Mouse (Mus musculus) neural tube, embryonic 12.5 days (tissue): ENCODE data around the gene Lefty2. TPM values are rescaled to one million over a fixed set of nuclear protein-coding genes. Genes with fewer than 3 reads are reported as not detected.
"Not testable (repeated sequence)": the region's sequence is repeated elsewhere in the genome, so short reads cannot be mapped to it uniquely, and the experiment has no call there.

Experiments used
- ATAC-seq: fragments of 200-750 bp; cut with Nextera tagmentation; 2 replicates; pipeline ENCODE4 v1.8.0; 2017; ENCODE audit warnings: low read depth, mild to moderate bottlenecking, moderate TSS enrichment, moderate library complexity; ENCODE audit not compliant: low FRiP score
- H3K27ac ChIP-seq: fragments of 300-500 bp; sonication (generic); 2 replicates; pipeline ENCODE4 v1.5.1; 2016
- H3K27me3 ChIP-seq: fragments of 300-500 bp; sonication (generic); replicated peaks from 2 replicates; pipeline ENCODE4 v1.6.1; 2016; ENCODE audit warnings: mild to moderate bottlenecking
- H3K36me3 ChIP-seq: fragments of 300-500 bp; sonication (generic); 2 replicates; pipeline ENCODE4 v1.6.1; 2016; ENCODE audit warnings: mild to moderate bottlenecking
- H3K4me1 ChIP-seq: fragments of 300-500 bp; sonication (generic); 2 replicates; pipeline ENCODE4 v1.6.1; 2016
- H3K4me2 ChIP-seq: fragments of 300-500 bp; sonication (generic); replicated peaks from 2 replicates; pipeline ENCODE4 v1.6.1; 2016; ENCODE audit warnings: mild to moderate bottlenecking
- H3K4me3 ChIP-seq: fragments of 300-500 bp; sonication (generic); 2 replicates; pipeline ENCODE4 v1.5.1; 2016
- H3K9ac ChIP-seq: fragments of 300-500 bp; sonication (generic); 2 replicates; pipeline ENCODE4 v1.6.1; 2016; ENCODE audit warnings: mild to moderate bottlenecking
- H3K9me3 ChIP-seq: fragments of 300-500 bp; sonication (generic); 2 replicates; pipeline ENCODE4 v1.6.1; 2016; ENCODE audit warnings: mild to moderate bottlenecking
- WGBS: fragments of 180-500 bp; shearing (Covaris S2); methylation state at CpG from one replicate; pipeline ENCODE4 v1.1.7; 2016; 5-methylcytosine and 5-hydroxymethylcytosine counted together
- polyA plus RNA-seq: library from polyadenylated mRNA; unstranded; fragments of >200 nt; fragmentation: Nextera tagmentation; extraction: Ambion mirVana; gene quantifications from 2 replicates; pipeline ENCODE4 v1.2.1, GENCODE M21; 2016

Lefty2 gene
- polyA plus RNA-seq, 1 experiment from 2014 or later, result not detected

GRCm38 (mm10) chr1:180874615-180875014, 18.3 kb upstream of the Lefty2 start:
- no peak overlapping the region for H3K4me3 ChIP-seq

DNA sequence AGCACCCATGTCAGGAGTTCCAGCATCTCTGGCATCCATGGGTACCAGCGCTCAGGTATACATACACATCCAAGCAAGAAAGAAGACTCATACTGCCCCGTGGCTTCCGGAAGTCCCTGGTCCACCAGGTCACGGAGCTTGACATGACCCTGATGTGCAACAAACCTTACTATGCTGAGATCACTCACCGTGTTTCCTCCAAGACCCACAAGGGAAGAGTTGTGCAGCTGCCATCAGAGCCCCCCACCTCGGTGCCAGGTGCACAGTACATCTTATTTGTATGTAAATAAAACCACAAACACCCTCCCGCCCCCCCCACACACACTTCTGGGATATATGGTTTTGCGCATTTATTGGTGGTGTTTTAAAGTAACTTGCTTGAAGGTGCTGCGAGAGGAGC, 17.8 kb upstream of the Lefty2 start:
- no peak overlapping the region for H3K4me3 ChIP-seq
- no peak overlapping the region for H3K27ac ChIP-seq
- no peaks in the 10 kb centered on the region for H3K4me1 ChIP-seq
- H3K9ac ChIP-seq, result no peak overlapping the region
- WGBS, result 87% methylated on average over 9 of the region's 9 CpGs
- H3K36me3 ChIP-seq, result no peaks in the 10 kb centered on the region
- H3K4me2 ChIP-seq, result no peak overlapping the region
- no peaks in the 10 kb centered on the region for H3K9me3 ChIP-seq
- no peaks in the 10 kb centered on the region for H3K27me3 ChIP-seq
- no peak for ATAC-seq

More at GRCm38 (mm10) chr1:180874615-180875014, 18.3 kb upstream of the Lefty2 start:
- Histone ChIP-seq H3K9ac (no peak overlapping the region), H3K27me3 (no peaks in the 10 kb centered on the region), H3K4me1 (no peaks in the 10 kb centered on the region), H3K27ac (no peak overlapping the region), H3K36me3 (no peaks in the 10 kb centered on the region), H3K4me2 (no peak overlapping the region), H3K9me3 (no peaks in the 10 kb centered on the region)
- WGBS, result 77% methylated on average over 2 of the region's 2 CpGs
- ATAC-seq, result no peak

- H3K27me3 ChIP-seq, result no peaks in the 10 kb centered on the region
- no peak overlapping the region for H3K4me2 ChIP-seq
- H3K9ac ChIP-seq, result no peak overlapping the region
- ATAC-seq, result no peak
- WGBS, result 76% methylated on average over 4 of the region's 4 CpGs
- H3K36me3 ChIP-seq, result no peaks in the 10 kb centered on the region
- H3K4me3 ChIP-seq, result no peak overlapping the region
- no peaks in the 10 kb centered on the region for H3K4me1 ChIP-seq
- no peaks in the 10 kb centered on the region for H3K9me3 ChIP-seq
- H3K27ac ChIP-seq, result no peak overlapping the region
Measured at GRCm38 (mm10) chr1:180877466-180877865, 15.4 kb upstream of the Lefty2 start.

- H3K4me1 ChIP-seq, result 0 out of 2 replicates have a peak, but pooled peaks cover 5% of the 10 kb centered on the region
- 80% methylated on average over 3 of the region's 3 CpGs for WGBS
- no peak overlapping the region for H3K9ac ChIP-seq
- no peak overlapping the region for H3K4me3 ChIP-seq
- ATAC-seq, result no peak
- no peaks in the 10 kb centered on the region for H3K9me3 ChIP-seq
- H3K36me3 ChIP-seq, result no peaks in the 10 kb centered on the region
- no peak overlapping the region for H3K4me2 ChIP-seq
- no peak overlapping the region for H3K27ac ChIP-seq
- no peaks in the 10 kb centered on the region for H3K27me3 ChIP-seq
Measured at GRCm38 (mm10) chr1:180881768-180882167, 11.1 kb upstream of the Lefty2 start.

- Histone ChIP-seq H3K27ac (no peak overlapping the region), H3K4me3 (no peak overlapping the region), H3K9ac (no peak overlapping the region), H3K4me2 (no peak overlapping the region), H3K36me3 (no peaks in the 10 kb centered on the region), H3K9me3 (no peaks in the 10 kb centered on the region), H3K4me1 (peaks cover 11% of the 10 kb centered on the region), H3K27me3 (no peaks in the 10 kb centered on the region; the same call in 1 of the 2 replicates)
- WGBS, result 28% methylated on average over 7 of the region's 7 CpGs
- ATAC-seq, result no peak
Measured at GRCm38 (mm10) chr1:180883731-180884130, 9.2 kb upstream of the Lefty2 start.

- WGBS, result 83% methylated on average over 9 of the region's 9 CpGs
- Histone ChIP-seq H3K9me3 (no peaks in the 10 kb centered on the region), H3K27ac (no peak overlapping the region), H3K4me2 (no peak overlapping the region), H3K27me3 (no peaks in the 10 kb centered on the region; the same call in 1 of the 2 replicates), H3K36me3 (no peaks in the 10 kb centered on the region), H3K4me3 (no peak overlapping the region), H3K9ac (no peak overlapping the region), H3K4me1 (peaks cover 16% of the 10 kb centered on the region)
- no peak for ATAC-seq
Measured at GRCm38 (mm10) chr1:180884484-180884883, 8.4 kb upstream of the Lefty2 start.

DNA sequence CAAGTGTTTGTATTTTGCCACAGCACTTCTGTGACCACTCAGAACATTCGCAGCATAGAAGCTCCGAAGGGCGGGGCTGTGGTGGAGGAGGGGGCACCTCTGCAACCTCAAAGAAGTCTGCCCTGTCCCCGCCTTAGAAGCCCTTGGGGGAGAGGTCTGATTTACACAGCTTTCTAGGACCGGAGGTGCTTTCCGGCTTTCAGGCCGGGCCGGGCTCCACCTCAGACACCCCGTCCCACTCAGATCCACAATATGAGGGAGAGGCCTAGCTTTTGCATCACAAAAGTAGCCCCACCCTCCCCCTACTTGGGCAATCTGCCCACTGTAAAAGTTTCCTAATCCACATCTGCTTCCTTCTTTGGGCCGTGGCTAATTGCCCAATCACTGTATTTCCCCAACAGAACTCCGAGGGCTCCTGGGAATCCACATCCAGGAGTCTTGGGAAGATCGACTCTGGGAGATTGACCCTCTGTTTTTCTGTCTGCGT, 4.3 kb upstream of the Lefty2 start:
- Histone ChIP-seq H3K9me3 (no peaks in the 10 kb centered on the region), H3K27ac (no peak overlapping the region), H3K4me1 (peaks cover 16% of the 10 kb centered on the region), H3K36me3 (no peaks in the 10 kb centered on the region), H3K27me3 (peaks cover 9% of the 10 kb centered on the region), H3K9ac (no peak overlapping the region), H3K4me3 (no peak overlapping the region), H3K4me2 (peak overlapping the region; percentile 45)
- peak; percentile 62 for ATAC-seq
- 4% methylated on average over 13 of the region's 13 CpGs for WGBS

DNA sequence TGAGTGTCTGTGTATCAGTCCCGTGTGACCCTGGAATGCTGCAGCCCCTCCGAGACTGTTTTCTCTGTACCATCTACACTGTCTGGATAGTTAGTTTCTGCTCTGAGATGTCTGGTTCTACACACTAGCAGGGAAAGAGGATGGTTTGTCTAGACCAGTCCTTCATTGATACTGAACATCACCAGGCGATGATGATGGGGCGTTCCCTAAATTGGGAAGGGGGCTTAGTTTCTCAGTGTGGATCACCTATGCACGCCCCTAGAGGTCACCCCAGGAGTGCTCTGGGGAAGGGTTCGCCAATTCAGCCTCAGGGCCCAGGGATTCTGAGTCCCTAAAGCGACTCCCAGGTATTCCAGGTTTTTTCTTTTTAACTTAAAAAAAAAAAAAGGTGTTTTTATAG, 3.7 kb upstream of the Lefty2 start:
- 0 out of 2 replicates have a peak, but pooled peaks have one; percentile 15 for ATAC-seq
- H3K4me2 ChIP-seq, result peak overlapping the region; percentile 45
- 31% methylated on average over 7 of the region's 7 CpGs for WGBS
- H3K4me3 ChIP-seq, result no peak overlapping the region
- no peaks in the 10 kb centered on the region for H3K36me3 ChIP-seq
- peaks cover 15% of the 10 kb centered on the region for H3K27me3 ChIP-seq
- H3K9me3 ChIP-seq, result no peaks in the 10 kb centered on the region
- H3K4me1 ChIP-seq, result peaks cover 11% of the 10 kb centered on the region
- no peak overlapping the region for H3K27ac ChIP-seq
- H3K9ac ChIP-seq, result no peak overlapping the region

DNA sequence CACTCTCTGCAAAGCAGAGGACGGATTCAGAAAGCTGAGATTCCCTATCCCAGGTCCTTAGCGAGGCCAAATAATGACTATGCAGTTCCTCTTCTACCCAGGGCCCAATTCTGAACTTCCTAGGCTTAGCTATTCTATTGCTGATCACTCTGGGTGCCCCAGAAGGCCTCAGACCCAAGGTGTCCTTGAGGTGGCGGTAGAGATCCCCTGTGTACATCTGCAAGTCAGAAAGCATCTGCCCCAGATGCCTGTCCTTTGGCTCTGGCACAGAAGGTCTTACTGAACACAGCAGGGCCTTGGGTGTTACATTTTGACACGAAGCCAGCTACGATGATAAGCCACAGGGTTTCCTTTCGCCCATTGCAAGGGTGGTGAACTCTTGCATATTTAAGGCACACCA, 3.1 kb upstream of the Lefty2 start:
- peaks cover 21% of the 10 kb centered on the region for H3K27me3 ChIP-seq
- no peak overlapping the region for H3K9ac ChIP-seq
- H3K36me3 ChIP-seq, result no peaks in the 10 kb centered on the region
- no peak for ATAC-seq
- no peak overlapping the region for H3K27ac ChIP-seq
- H3K4me2 ChIP-seq, result no peak overlapping the region
- 42% methylated on average over 6 of the region's 6 CpGs for WGBS
- no peak overlapping the region for H3K4me3 ChIP-seq
- H3K9me3 ChIP-seq, result no peaks in the 10 kb centered on the region
- H3K4me1 ChIP-seq, result peaks cover 11% of the 10 kb centered on the region

DNA sequence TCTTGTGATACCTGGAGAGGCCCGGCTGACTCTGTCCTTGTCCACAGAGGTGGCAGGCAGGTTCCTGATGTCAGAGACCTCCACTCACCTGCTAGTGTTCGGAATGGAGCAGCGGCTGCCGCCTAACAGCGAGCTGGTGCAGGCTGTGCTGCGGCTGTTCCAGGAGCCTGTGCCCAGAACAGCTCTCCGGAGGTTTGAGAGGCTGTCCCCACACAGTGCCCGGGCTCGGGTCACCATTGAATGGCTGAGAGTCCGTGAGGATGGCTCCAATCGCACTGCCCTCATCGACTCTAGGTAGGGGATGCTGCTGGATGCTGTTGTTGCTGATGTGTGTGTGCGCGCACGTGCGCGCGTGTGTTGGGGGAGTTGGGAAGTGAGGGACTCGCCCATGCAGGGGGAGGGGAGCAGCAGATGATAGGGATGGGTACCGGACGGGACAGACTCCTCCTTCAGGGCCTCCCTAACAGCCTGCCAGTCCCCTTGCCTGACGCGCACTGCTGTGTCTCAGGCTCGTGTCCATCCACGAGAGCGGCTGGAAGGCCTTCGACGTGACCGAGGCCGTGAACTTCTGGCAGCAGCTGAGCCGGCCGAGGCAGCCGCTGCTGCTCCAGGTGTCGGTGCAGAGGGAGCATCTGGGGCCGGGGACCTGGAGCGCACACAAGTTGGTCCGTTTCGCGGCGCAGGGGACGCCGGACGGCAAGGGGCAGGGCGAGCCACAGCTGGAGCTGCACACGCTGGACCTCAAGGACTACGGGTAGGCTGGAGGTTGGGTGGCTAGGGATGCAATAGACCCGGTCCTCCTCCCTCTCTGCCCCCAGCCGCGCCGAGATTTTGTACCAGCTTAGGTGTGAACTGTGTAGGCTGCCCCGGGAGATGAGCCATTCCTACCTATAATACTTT, 1.4 kb downstream of the Lefty2 start:
- not testable (repeated sequence) for H3K9ac ChIP-seq, ATAC-seq, H3K36me3 ChIP-seq, H3K27ac ChIP-seq, H3K9me3 ChIP-seq, H3K4me1 ChIP-seq
- Histone ChIP-seq H3K27me3 (peaks cover 35% of the 10 kb centered on the region), H3K4me2 (peak overlapping the region; percentile 46), H3K4me3 (peak overlapping the region; percentile 7; the same call in 1 of the 2 replicates)
- WGBS, result 4% methylated on average over 51 of the region's 51 CpGs

- H3K4me3 ChIP-seq, result no peak overlapping the region
- no peak overlapping the region for H3K4me2 ChIP-seq
- 0 out of 2 replicates have a peak, but pooled peaks cover 1% of the 10 kb centered on the region for H3K27me3 ChIP-seq
- WGBS, result 1% methylated on average over 4 of the region's 4 CpGs
- H3K4me1 ChIP-seq, result peaks cover 14% of the 10 kb centered on the region
- H3K9ac ChIP-seq, result no peak overlapping the region
- peaks cover 4% of the 10 kb centered on the region; the same call in 1 of the 2 replicates for H3K36me3 ChIP-seq
- no peak for ATAC-seq
- H3K9me3 ChIP-seq, result no peaks in the 10 kb centered on the region
- H3K27ac ChIP-seq, result no peak overlapping the region
Measured at GRCm38 (mm10) chr1:180901107-180901506, 8.2 kb downstream of the Lefty2 start.

- no peak for ATAC-seq
- no peak overlapping the region for H3K27ac ChIP-seq
- H3K36me3 ChIP-seq, result peaks cover 20% of the 10 kb centered on the region
- H3K27me3 ChIP-seq, result no peaks in the 10 kb centered on the region
- H3K4me1 ChIP-seq, result peaks cover 18% of the 10 kb centered on the region
- no peak overlapping the region for H3K4me3 ChIP-seq
- WGBS, result 32% methylated on average over 5 of the region's 5 CpGs
- H3K9ac ChIP-seq, result no peak overlapping the region
- H3K4me2 ChIP-seq, result no peak overlapping the region
- H3K9me3 ChIP-seq, result no peaks in the 10 kb centered on the region
Measured at GRCm38 (mm10) chr1:180902915-180903314, 10.0 kb downstream of the Lefty2 start.
